Mouse (Mus musculus) T-cell, adult 2 months (primary cell): ENCODE measurements around the gene Wdr48.

Source experiments
- DNase-seq: peaks from one replicate; pipeline ENCODE4 v3.0.0; 2022; ENCODE audit warnings: low spot score

Wdr48 gene

GRCm38 (mm10) chr9:119970221-119970620 is 75.5 kb downstream of the Wdr48 start:
- peak; percentile 58 for DNase-seq

- DNase-seq = no peak
These were observed 76.3 kb downstream of the Wdr48 start for GRCm38 (mm10) chr9:119970763-119971656.

- DNase-seq = no peak
These were observed 77.5 kb downstream of the Wdr48 start for GRCm38 (mm10) chr9:119972166-119972565.

- DNase-seq = no peak
These were observed 77.9 kb downstream of the Wdr48 start for GRCm38 (mm10) chr9:119972582-119972981.

- DNase-seq = no peak
These were observed 78.6 kb downstream of the Wdr48 start for GRCm38 (mm10) chr9:119973281-119973680.

- DNase-seq = peak; percentile 45
These were observed 79.3 kb downstream of the Wdr48 start for GRCm38 (mm10) chr9:119973869-119974520.

GRCm38 (mm10) chr9:119974609-119975008 is 79.9 kb downstream of the Wdr48 start:
- no peak for DNase-seq

- DNase-seq = no peak
These were observed 80.6 kb downstream of the Wdr48 start for GRCm38 (mm10) chr9:119975286-119975685.
